Mouse (Mus musculus) brain, embryonic 14.5 days (tissue): Measurements from ENCODE around the gene Lrrc32.

Source experiments
- CTCF ChIP-seq: fragments of 200-500 bp; IDR thresholded peaks from 2 replicates; pipeline ENCODE4 v1.5.1; 2012; ENCODE audit warnings: inconsistent platforms, mild to moderate bottlenecking, moderate library complexity, borderline replicate concordance; ENCODE audit not compliant: insufficient read depth, insufficient read length; ENCODE audit errors: extremely low read depth
- POLR2A ChIP-seq: fragments of 200-500 bp; IDR thresholded peaks from 2 replicates; pipeline ENCODE4 v1.6.1; 2012; ENCODE audit warnings: mild to moderate bottlenecking, inconsistent platforms, borderline replicate concordance; ENCODE audit not compliant: poor library complexity, insufficient read depth, insufficient read length, severe bottlenecking; ENCODE audit errors: extremely low read depth

GRCm38 (mm10) chr7:98542731-98543142 lies 53.7 kb downstream of the Lrrc32 start:
- no peak for TF ChIP-seq CTCF
- TF ChIP-seq POLR2A, result no peak
